ENCODE assay signal across 10 mouse cellular contexts in the genomic region with DNA sequence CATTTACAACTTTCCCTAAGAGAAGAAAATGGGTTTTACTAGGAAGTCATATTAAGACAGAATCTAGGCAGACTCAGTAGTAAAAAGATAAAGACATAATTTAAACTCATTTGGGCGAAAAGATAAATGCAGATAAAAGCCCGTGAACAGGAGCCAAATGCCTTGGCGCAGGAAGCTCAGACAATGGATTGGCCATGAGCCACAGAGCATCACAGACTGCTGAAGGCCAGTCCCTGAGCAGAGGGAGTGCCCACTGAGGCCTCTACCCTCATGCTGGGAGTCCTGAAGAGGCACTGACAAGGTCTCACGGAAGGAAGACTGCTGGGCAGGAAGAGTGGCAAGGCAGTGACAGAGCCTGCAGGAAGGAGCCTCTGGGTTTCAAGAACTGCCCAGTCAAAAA.
DNase-seq lines count a peak whose midpoint lies in the region; ATAC-seq and TF ChIP-seq lines count a peak whose summit lies in the region.
"Had no signal": no experiment of that assay in that cellular context is flagged by ENCODE, and none has a peak within 500 bp of the region (broad histone marks: within the 10 kb centered on the region; RNA-seq: fewer than 3 reads in every experiment).

No protein-coding gene starts in this region.

- WGBS in midbrain, postnatal 0 days, result 43% methylated on average over 4 of the region's 4 CpGs
- 55% methylated on average over 4 of the region's 4 CpGs for WGBS in midbrain, embryonic 13.5 days

- intact Hi-C loops in left cerebral cortex, adult 2 months (cut with DNase I), result no loop called here
- intact Hi-C loops in left cerebral cortex, postnatal 14 days (cut with DNase I), result no loop called here

- no peak overlapping the region for H3K4me2 ChIP-seq in midbrain, postnatal 0 days (ENCODE audit: low read depth, low read length, poor library complexity, severe bottlenecking)
- H3K4me2 ChIP-seq in midbrain, embryonic 13.5 days (replicated peaks), result no peak overlapping the region
- H3K4me2 ChIP-seq: hindbrain, embryonic 12.5 days had no signal

- H3K36me3 ChIP-seq in midbrain, postnatal 0 days (ENCODE audit: insufficient read depth, low read length), result no peaks in the 10 kb centered on the region
- H3K36me3 ChIP-seq in midbrain, embryonic 13.5 days, result no peaks in the 10 kb centered on the region
- H3K36me3 ChIP-seq: hindbrain, embryonic 12.5 days had no signal

- peak; percentile 30 for DNase-seq in midbrain, postnatal 0 days (ENCODE audit: low spot score)
- DNase-seq in brain, embryonic 14.5 days (ENCODE audit: low read depth), result peak; percentile 39
- DNase-seq in kidney, postnatal 25 days, result peak; percentile 68 to 77
- peak; percentile 71 for DNase-seq in lung, postnatal 25 days (ENCODE audit: low spot score)
- no peak for DNase-seq in frontal cortex, postnatal 10 days (ENCODE audit: low spot score in 2 of 2)
- DNase-seq in left cerebral cortex, adult 2 months (ENCODE audit: extremely low spot score in 1 of 2, low spot score in 2 of 2), result no peak
- DNase-seq in left cerebral cortex, postnatal 14 days (ENCODE audit: low spot score in 2 of 2), result no peak

- H3K4me1 ChIP-seq in midbrain, postnatal 0 days (ENCODE audit: insufficient read depth, low read length), result no peaks in the 10 kb centered on the region
- peaks cover 4% of the 10 kb centered on the region; the same call in 1 of the 2 replicates for H3K4me1 ChIP-seq in midbrain, embryonic 13.5 days (replicated peaks)

- H3K9ac ChIP-seq in midbrain, postnatal 0 days (replicated peaks; ENCODE audit: low read length, poor library complexity, severe bottlenecking), result no peak overlapping the region
- no peak overlapping the region for H3K9ac ChIP-seq in midbrain, embryonic 13.5 days (replicated peaks)
- H3K9ac ChIP-seq: hindbrain, embryonic 12.5 days had no signal

- H3K9me3 ChIP-seq in midbrain, postnatal 0 days (ENCODE audit: low read length), result no peaks in the 10 kb centered on the region
- H3K9me3 ChIP-seq in midbrain, embryonic 13.5 days, result no peaks in the 10 kb centered on the region
- H3K9me3 ChIP-seq: hindbrain, embryonic 12.5 days had no signal

- TF ChIP-seq CTCF in midbrain, postnatal 0 days (IDR thresholded peaks at IDR 0.05), result no peak
- TF ChIP-seq CTCF in brain, embryonic 14.5 days (IDR thresholded peaks at IDR 0.05; ENCODE audit: borderline replicate concordance, extremely low read depth, insufficient read depth, insufficient read length), result no peak
- TF ChIP-seq CTCF in left cerebral cortex, adult 2 months (IDR thresholded peaks at IDR 0.05), result no peak

- TF ChIP-seq POLR2A in brain, embryonic 14.5 days (IDR thresholded peaks at IDR 0.05; ENCODE audit: borderline replicate concordance, extremely low read depth, insufficient read depth, insufficient read length, poor library complexity, severe bottlenecking), result no peak

- H3K27me3 ChIP-seq in midbrain, postnatal 0 days (ENCODE audit: insufficient read depth, low read length), result no peaks in the 10 kb centered on the region
- H3K27me3 ChIP-seq in midbrain, embryonic 13.5 days, result no peaks in the 10 kb centered on the region
- H3K27me3 ChIP-seq: hindbrain, embryonic 12.5 days had no signal

- H3K4me3 ChIP-seq in midbrain, postnatal 0 days (ENCODE audit: low read depth, low read length), result no peak overlapping the region
- H3K4me3 ChIP-seq in midbrain, embryonic 13.5 days (replicated peaks), result no peak overlapping the region
- H3K4me3 ChIP-seq in left cerebral cortex, adult 2 months, result no peak overlapping the region
- H3K4me3 ChIP-seq: erythroblast, embryonic 14.5 days; hindbrain, embryonic 12.5 days had no signal

- H3K27ac ChIP-seq in midbrain, postnatal 0 days (ENCODE audit: low read depth, low read length), result no peak overlapping the region
- H3K27ac ChIP-seq in midbrain, embryonic 13.5 days, result no peak overlapping the region
- H3K27ac ChIP-seq in left cerebral cortex, adult 2 months, result no peak overlapping the region
- H3K27ac ChIP-seq: hindbrain, embryonic 12.5 days had no signal

- no peak for ATAC-seq in midbrain, postnatal 0 days (ENCODE audit: low FRiP score)
- ATAC-seq in midbrain, embryonic 13.5 days, result no peak

Comparison
In these comparisons a context has a peak if more than half of its experiments do, and no peak if none do; other contexts are left out.
1. DNase-seq: peak in midbrain, postnatal 0 days (single experiment), brain, embryonic 14.5 days (single experiment), kidney, postnatal 25 days (2 of 2) and lung, postnatal 25 days (single experiment); none in frontal cortex, postnatal 10 days (0 of 2), left cerebral cortex, adult 2 months (0 of 2) and left cerebral cortex, postnatal 14 days (0 of 2).